Mouse (Mus musculus): ENCODE results near the gene Zdhhc18. TPM values are rescaled to one million over a fixed set of nuclear protein-coding genes. Genes with fewer than 3 reads are reported as not detected.
A peak's percentile ranks its signal among the peaks of the same experiment; 100 is the strongest.

The Zdhhc18 gene
- polyA plus RNA-seq, 1 experiment from 2014 or later: 5.8 TPM

DNA sequence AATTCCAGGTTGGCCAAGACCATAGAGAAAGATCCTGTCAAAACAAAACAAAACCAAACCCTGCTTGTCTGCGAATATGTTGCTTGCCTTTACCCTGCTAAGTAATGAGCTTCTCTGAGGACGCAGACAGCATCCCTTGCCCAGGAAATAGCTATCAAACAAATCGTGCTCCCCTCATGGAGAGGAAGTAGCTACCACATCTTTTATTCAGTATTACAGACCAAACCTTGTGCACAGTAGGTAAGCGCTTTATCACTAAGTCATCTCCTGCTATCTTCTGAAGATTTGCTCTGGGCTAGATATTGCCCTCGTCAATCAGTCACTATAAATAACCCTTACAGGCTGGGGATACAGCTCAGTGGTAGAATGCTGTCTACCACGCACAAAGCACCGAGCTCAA, 20.8 kb downstream of the Zdhhc18 start:
- no peak for DNase-seq (ENCODE audit: low spot score)
- no peak overlapping the region for H3K9ac ChIP-seq (replicated peaks; ENCODE audit: low read depth)
- no peak overlapping the region for H3K27ac ChIP-seq (ENCODE audit: low read length)
- H3K36me3 ChIP-seq (ENCODE audit: insufficient read depth, low read length): no peaks in the 10 kb centered on the region
- H3K4me1 ChIP-seq (ENCODE audit: insufficient read depth, low read depth, low read length): peaks cover 6% of the 10 kb centered on the region; the same call in 1 of the 2 replicates
- no peak overlapping the region for H3K4me3 ChIP-seq (ENCODE audit: low read depth, low read length)
- H3K27me3 ChIP-seq (replicated peaks; ENCODE audit: insufficient read depth, low read length): no peaks in the 10 kb centered on the region
- 66% methylated on average over 7 of the region's 7 CpGs for WGBS
- no peaks in the 10 kb centered on the region for H3K9me3 ChIP-seq (ENCODE audit: low read length)
- TF ChIP-seq EP300 (IDR thresholded peaks at IDR 0.05) (no peak), CTCF (IDR thresholded peaks at IDR 0.05) (no peak)
- ATAC-seq: no peak
- H3K4me2 ChIP-seq (replicated peaks; ENCODE audit: low read depth, low read length): no peak overlapping the region

DNA sequence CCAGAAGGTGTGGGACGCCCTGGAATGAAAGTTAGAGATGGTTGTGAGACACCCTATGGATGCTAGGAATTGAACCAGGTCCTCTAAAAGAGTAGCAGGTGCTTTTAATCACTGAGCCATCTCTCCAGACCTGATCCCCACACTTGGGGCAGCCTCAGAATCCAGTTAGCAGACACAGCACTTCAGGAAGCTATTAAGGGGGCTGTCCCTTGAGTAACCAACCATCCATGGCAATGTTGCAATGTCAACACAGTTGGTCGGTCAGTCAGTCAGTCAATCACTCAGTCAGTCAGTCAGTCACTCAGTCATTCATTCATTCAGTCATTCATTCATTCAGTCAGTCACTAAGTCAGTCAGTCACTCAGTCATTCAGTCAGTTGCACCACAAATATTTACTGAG, 21.4 kb downstream of the Zdhhc18 start:
- H3K4me3 ChIP-seq (ENCODE audit: low read depth, low read length): no peak overlapping the region
- H3K27me3 ChIP-seq (replicated peaks; ENCODE audit: insufficient read depth, low read length): no peaks in the 10 kb centered on the region
- no peaks in the 10 kb centered on the region for H3K9me3 ChIP-seq (ENCODE audit: low read length)
- DNase-seq (ENCODE audit: low spot score): no peak
- 73% methylated on average over 2 of the region's 2 CpGs for WGBS
- no peak overlapping the region for H3K4me2 ChIP-seq (replicated peaks; ENCODE audit: low read depth, low read length)
- H3K27ac ChIP-seq (ENCODE audit: low read length): no peak overlapping the region
- H3K36me3 ChIP-seq (ENCODE audit: insufficient read depth, low read length): no peaks in the 10 kb centered on the region
- TF ChIP-seq CTCF (IDR thresholded peaks at IDR 0.05) (no peak), EP300 (IDR thresholded peaks at IDR 0.05) (no peak)
- H3K9ac ChIP-seq (replicated peaks; ENCODE audit: low read depth): no peak overlapping the region
- no peak for ATAC-seq
- H3K4me1 ChIP-seq (ENCODE audit: insufficient read depth, low read depth, low read length): peaks cover 6% of the 10 kb centered on the region; the same call in 1 of the 2 replicates

DNA sequence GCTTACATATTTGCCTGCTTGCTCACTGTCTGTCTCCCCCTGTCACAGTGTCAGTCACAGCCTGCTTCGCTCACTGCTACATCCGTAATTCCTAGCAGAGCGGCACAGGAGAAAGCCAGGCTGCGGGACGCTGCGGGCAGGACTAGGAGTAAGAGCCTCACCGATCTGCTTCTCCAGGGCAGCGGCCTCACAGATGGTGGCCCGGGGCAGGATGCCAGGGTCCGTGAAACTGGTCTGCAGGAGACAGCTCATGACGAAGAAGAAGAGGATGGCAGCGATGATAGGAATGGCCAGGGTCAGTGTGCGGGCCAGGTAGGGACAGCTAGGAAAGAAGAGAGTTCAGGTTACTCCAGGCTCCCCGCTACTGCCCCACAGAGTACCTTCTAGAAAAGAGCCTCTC, 22.9 kb downstream of the Zdhhc18 start:
- H3K27ac ChIP-seq (ENCODE audit: low read length): peak overlapping the region; percentile 87
- TF ChIP-seq CTCF (IDR thresholded peaks at IDR 0.05) (no peak), EP300 (IDR thresholded peaks at IDR 0.05) (no peak)

DNA sequence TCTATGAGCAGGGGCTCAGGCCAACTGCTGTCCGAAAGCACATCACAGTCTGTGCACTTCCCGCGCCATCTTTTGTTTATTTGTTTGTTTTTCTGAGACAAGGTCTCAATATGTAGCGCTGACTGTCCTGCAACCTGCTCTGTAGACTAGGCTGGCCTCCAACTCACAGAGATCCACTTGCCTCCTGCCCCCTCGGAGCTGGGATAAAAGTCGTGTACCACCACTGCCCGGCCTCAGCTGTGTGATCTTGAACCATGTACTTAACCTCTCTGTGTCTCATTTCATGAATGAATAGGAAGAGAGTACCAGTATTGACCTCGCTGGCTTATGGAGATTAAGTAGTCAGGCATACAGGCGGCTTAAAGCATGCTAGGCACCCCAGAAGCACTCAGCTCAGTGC, 23.3 kb downstream of the Zdhhc18 start:
- WGBS: 84% methylated on average over 9 of the region's 9 CpGs
- Histone ChIP-seq H3K27me3 (replicated peaks; ENCODE audit: insufficient read depth, low read length) (no peaks in the 10 kb centered on the region), H3K9ac (replicated peaks; ENCODE audit: low read depth) (no peak overlapping the region), H3K27ac (ENCODE audit: low read length) (peak overlapping the region; percentile 87), H3K9me3 (ENCODE audit: low read length) (no peaks in the 10 kb centered on the region), H3K4me3 (ENCODE audit: low read depth, low read length) (no peak overlapping the region), H3K4me1 (ENCODE audit: insufficient read depth, low read depth, low read length) (peaks cover 6% of the 10 kb centered on the region; the same call in 1 of the 2 replicates), H3K4me2 (replicated peaks; ENCODE audit: low read depth, low read length) (no peak overlapping the region), H3K36me3 (ENCODE audit: insufficient read depth, low read length) (no peaks in the 10 kb centered on the region)
- no peak for ATAC-seq
- no peak for DNase-seq (ENCODE audit: low spot score)
- TF ChIP-seq EP300 (IDR thresholded peaks at IDR 0.05) (no peak), CTCF (IDR thresholded peaks at IDR 0.05) (no peak)

More for the DNA sequence above, 22.9 kb downstream of the Zdhhc18 start:
- H3K9me3 ChIP-seq (ENCODE audit: low read length): no peaks in the 10 kb centered on the region
- no peak for DNase-seq (ENCODE audit: low spot score)
- no peak for ATAC-seq
- WGBS: 84% methylated on average over 14 of the region's 14 CpGs
- H3K9ac ChIP-seq (replicated peaks; ENCODE audit: low read depth): no peak overlapping the region
- H3K27me3 ChIP-seq (replicated peaks; ENCODE audit: insufficient read depth, low read length): no peaks in the 10 kb centered on the region
- H3K4me2 ChIP-seq (replicated peaks; ENCODE audit: low read depth, low read length): no peak overlapping the region
- peaks cover 6% of the 10 kb centered on the region; the same call in 1 of the 2 replicates for H3K4me1 ChIP-seq (ENCODE audit: insufficient read depth, low read depth, low read length)
- H3K4me3 ChIP-seq (ENCODE audit: low read depth, low read length): no peak overlapping the region
- H3K36me3 ChIP-seq (ENCODE audit: insufficient read depth, low read length): no peaks in the 10 kb centered on the region

DNA sequence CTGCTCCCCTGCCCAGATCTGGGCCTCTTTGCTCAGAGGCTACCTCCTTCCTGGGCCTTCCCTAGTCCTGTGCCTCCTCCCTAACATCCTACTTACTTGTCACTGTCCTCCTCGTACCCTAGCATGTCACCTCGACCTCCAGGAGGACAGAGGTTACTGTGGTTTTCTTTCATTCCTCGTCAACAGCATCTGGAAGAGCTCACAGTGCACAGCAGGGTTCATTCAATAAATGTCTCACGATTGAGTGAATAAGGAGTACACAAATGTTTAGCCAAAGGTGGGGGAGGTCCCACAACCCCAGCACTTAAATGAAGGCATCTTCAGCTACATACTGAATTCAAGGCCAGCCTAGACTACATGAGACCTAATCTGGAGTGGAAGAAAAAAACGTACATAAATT, 23.7 kb downstream of the Zdhhc18 start:
- ATAC-seq: 0 out of 2 replicates have a peak, but pooled peaks have one; percentile 6
- H3K27ac ChIP-seq (ENCODE audit: low read length): peak overlapping the region; percentile 87
- H3K36me3 ChIP-seq (ENCODE audit: insufficient read depth, low read length): no peaks in the 10 kb centered on the region
- no peak for DNase-seq (ENCODE audit: low spot score)
- no peaks in the 10 kb centered on the region for H3K27me3 ChIP-seq (replicated peaks; ENCODE audit: insufficient read depth, low read length)
- no peak overlapping the region for H3K4me3 ChIP-seq (ENCODE audit: low read depth, low read length)
- H3K9me3 ChIP-seq (ENCODE audit: low read length): no peaks in the 10 kb centered on the region
- H3K4me2 ChIP-seq (replicated peaks; ENCODE audit: low read depth, low read length): no peak overlapping the region
- peaks cover 6% of the 10 kb centered on the region; the same call in 1 of the 2 replicates for H3K4me1 ChIP-seq (ENCODE audit: insufficient read depth, low read depth, low read length)
- H3K9ac ChIP-seq (replicated peaks; ENCODE audit: low read depth): no peak overlapping the region
- no peak for TF ChIP-seq CTCF (IDR thresholded peaks at IDR 0.05)
- no peak for TF ChIP-seq EP300 (IDR thresholded peaks at IDR 0.05)
- WGBS: 52% methylated on average over 5 of the region's 5 CpGs

DNA sequence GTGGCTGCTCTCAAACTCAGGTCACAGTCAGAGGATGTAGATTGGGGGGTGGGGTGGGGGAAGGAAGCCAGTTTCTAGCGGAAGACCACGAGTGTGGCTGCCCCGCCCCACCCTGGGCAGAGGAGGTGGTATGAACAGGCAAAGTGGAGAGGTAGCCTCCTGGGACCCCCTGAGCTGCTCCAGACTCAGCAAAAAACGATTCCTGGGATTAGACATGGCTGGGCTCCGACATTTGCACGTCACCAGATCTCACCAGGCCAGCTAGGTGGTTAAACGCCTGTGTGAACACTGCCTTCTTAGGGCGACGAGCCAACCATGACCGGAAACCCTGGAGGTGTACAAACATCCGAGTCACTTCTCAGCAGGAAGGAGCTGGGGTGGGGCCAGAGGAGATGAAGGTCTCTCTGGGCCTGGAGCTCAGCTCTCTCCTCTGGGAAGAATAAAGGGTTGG, 24.3 kb downstream of the Zdhhc18 start:
- ATAC-seq (peak; percentile 86), DNase-seq (ENCODE audit: low spot score) (peak; percentile 81)
- 35% methylated on average over 11 of the region's 11 CpGs for WGBS
- Histone ChIP-seq H3K36me3 (ENCODE audit: insufficient read depth, low read length) (no peaks in the 10 kb centered on the region), H3K4me2 (replicated peaks; ENCODE audit: low read depth, low read length) (no peak overlapping the region), H3K9ac (replicated peaks; ENCODE audit: low read depth) (no peak overlapping the region), H3K4me1 (ENCODE audit: insufficient read depth, low read depth, low read length) (peaks cover 5% of the 10 kb centered on the region; the same call in 1 of the 2 replicates), H3K9me3 (ENCODE audit: low read length) (no peaks in the 10 kb centered on the region), H3K27me3 (replicated peaks; ENCODE audit: insufficient read depth, low read length) (no peaks in the 10 kb centered on the region), H3K4me3 (ENCODE audit: low read depth, low read length) (no peak overlapping the region), H3K27ac (ENCODE audit: low read length) (peak overlapping the region; percentile 87)
- peak; percentile 62 for TF ChIP-seq EP300 (IDR thresholded peaks at IDR 0.05)
- TF ChIP-seq CTCF (IDR thresholded peaks at IDR 0.05): no peak

DNA sequence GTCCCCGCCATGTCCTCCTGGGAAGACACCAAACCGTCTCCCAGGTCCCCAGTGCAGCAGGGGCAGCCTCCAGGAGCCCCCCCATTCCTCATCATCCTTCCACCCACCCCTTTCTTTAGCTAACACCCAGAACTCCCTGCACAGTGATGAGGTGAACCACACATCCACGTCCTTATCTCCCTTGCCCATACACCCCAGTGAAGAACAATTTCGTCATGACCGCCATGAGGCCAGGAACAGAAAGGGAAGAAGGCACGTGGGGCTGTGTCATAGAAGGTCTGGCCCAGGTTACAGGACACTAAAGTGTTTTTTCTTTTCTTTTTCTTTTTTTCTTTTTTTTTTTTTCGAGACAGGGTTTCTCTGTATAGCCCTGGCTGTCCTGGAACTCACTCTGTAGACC, 25.1 kb downstream of the Zdhhc18 start:
- H3K4me3 ChIP-seq (ENCODE audit: low read depth, low read length): no peak overlapping the region
- WGBS: 79% methylated on average over 7 of the region's 7 CpGs
- no peak overlapping the region for H3K4me2 ChIP-seq (replicated peaks; ENCODE audit: low read depth, low read length)
- DNase-seq (ENCODE audit: low spot score) (no peak), ATAC-seq (no peak)
- H3K27me3 ChIP-seq (replicated peaks; ENCODE audit: insufficient read depth, low read length): no peaks in the 10 kb centered on the region
- TF ChIP-seq EP300 (IDR thresholded peaks at IDR 0.05): no peak
- TF ChIP-seq CTCF (IDR thresholded peaks at IDR 0.05): no peak
- no peak overlapping the region for H3K9ac ChIP-seq (replicated peaks; ENCODE audit: low read depth)
- H3K9me3 ChIP-seq (ENCODE audit: low read length): no peaks in the 10 kb centered on the region
- H3K27ac ChIP-seq (ENCODE audit: low read length): peak overlapping the region; percentile 87; the same call in 1 of the 2 replicates
- no peaks in the 10 kb centered on the region for H3K4me1 ChIP-seq (ENCODE audit: insufficient read depth, low read depth, low read length)
- no peaks in the 10 kb centered on the region for H3K36me3 ChIP-seq (ENCODE audit: insufficient read depth, low read length)
